Mouse (Mus musculus): ENCODE results near the gene Krcc1.
"Not testable (repeated sequence)": the region's sequence is repeated elsewhere in the genome, so short reads cannot be mapped to it uniquely, and the experiment has no call there.

Krcc1 gene

GRCm38 (mm10) chr6:71262142-71262833 is 9.2 kb upstream of the Krcc1 start:
- no peak for DNase-seq

GRCm38 (mm10) chr6:71267603-71268002 is 3.9 kb upstream of the Krcc1 start:
- not testable (repeated sequence) for DNase-seq

- DNase-seq = no peak
Measured at GRCm38 (mm10) chr6:71268929-71269685, 2.4 kb upstream of the Krcc1 start.

GRCm38 (mm10) chr6:71269686-71270050 is 1.8 kb upstream of the Krcc1 start:
- not testable (repeated sequence) for DNase-seq

- peak; percentile 80 for DNase-seq
Measured at GRCm38 (mm10) chr6:71270301-71271056, 998 bp upstream of the Krcc1 start.

- no peak for DNase-seq
Measured at GRCm38 (mm10) chr6:71271057-71271388, 454 bp upstream of the Krcc1 start.

GRCm38 (mm10) chr6:71272316-71272741 is 852 bp downstream of the Krcc1 start:
- DNase-seq = no peak

GRCm38 (mm10) chr6:71273715-71274114 is 2.2 kb downstream of the Krcc1 start:
- no peak for DNase-seq

GRCm38 (mm10) chr6:71274621-71275020 is 3.1 kb downstream of the Krcc1 start:
- no peak for DNase-seq

GRCm38 (mm10) chr6:71279418-71279817 is 7.9 kb downstream of the Krcc1 start:
- no peak for DNase-seq

GRCm38 (mm10) chr6:71293509-71293908 is 22.0 kb downstream of the Krcc1 start:
- no peak for DNase-seq

GRCm38 (mm10) chr6:71295303-71295702 is 23.8 kb downstream of the Krcc1 start:
- no peak for DNase-seq

- no peak for DNase-seq
Measured at GRCm38 (mm10) chr6:71298051-71298450, 26.6 kb downstream of the Krcc1 start.

- peak; percentile 50 for DNase-seq
Measured at GRCm38 (mm10) chr6:71298751-71299150, 27.3 kb downstream of the Krcc1 start.

GRCm38 (mm10) chr6:71302097-71302731 is 30.7 kb downstream of the Krcc1 start:
- no peak for DNase-seq

- DNase-seq = no peak
Measured at GRCm38 (mm10) chr6:71307486-71307885, 36.0 kb downstream of the Krcc1 start.

- DNase-seq = no peak
Measured at GRCm38 (mm10) chr6:71321826-71322283, 50.4 kb downstream of the Krcc1 start, which contains the start of gene Smyd1. Smyd1 (minus strand) TSS chr6:71322233.

- no peak for DNase-seq
Measured at GRCm38 (mm10) chr6:71322491-71322921, 51.0 kb downstream of the Krcc1 start, which contains the start of gene Cd8b1. Cd8b1 (plus strand) TSS chr6:71322788.

GRCm38 (mm10) chr6:71324816-71325215 is 53.3 kb downstream of the Krcc1 start:
- DNase-seq = no peak

GRCm38 (mm10) chr6:71329881-71330280 is 58.4 kb downstream of the Krcc1 start:
- DNase-seq = no peak

- no peak for DNase-seq
Measured at GRCm38 (mm10) chr6:71330486-71330885, 59.0 kb downstream of the Krcc1 start.

- DNase-seq = not testable (repeated sequence)
Measured at GRCm38 (mm10) chr6:71331491-71331890, 60.0 kb downstream of the Krcc1 start.

Measured in liver (tissue).